Mouse (Mus musculus) lung, postnatal 25 days (tissue): Measurements from ENCODE around the gene Lmx1b.

Experiments used
- DNase-seq: peaks from one replicate; pipeline ENCODE4 v3.0.0; 2022; ENCODE audit warnings: low spot score

The Lmx1b gene

GRCm38 (mm10) chr2:33643721-33644713, 3.7 kb upstream of the Lmx1b start:
- no peak for DNase-seq

DNA sequence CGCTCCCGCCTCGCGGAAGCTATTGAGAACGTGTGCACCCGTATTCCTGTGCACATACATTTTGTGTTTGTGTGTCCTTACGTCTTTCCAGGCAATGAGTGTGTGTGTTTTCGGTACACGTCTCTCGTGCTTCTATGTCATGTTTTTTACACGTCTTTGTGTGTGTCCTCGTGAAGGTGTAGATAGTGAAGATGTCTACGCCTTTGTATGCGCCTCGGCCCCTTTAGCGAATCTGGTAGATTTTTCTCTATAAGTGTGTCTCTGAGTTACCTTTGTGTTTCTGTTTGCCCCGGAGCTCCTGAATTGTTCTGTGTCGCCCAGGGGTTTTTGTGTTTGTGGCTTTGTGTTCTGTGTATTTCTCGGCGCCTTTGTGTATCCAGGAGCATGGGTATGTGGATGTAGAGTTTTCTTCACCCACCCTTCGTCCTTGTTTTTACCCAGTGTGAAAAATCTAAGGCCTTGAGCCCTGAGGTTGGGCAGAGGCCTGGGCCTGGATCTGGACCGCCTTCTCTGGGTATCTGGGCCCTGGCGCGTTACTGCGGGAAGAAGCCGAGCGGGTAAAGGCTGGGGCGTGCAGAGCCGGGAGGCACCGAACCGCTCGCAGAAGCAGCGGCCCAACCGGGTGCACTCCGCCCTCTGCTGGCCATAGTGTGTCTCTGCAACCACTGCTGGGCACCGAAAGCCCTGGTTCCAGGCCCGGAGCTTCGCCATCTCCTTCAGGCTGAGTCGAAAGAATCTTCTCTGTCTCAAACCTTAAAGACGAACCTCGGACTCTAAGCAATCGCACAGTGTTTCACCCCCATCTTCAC, 2.5 kb upstream of the Lmx1b start:
- peak; percentile 79 for DNase-seq

GRCm38 (mm10) chr2:33641859-33642571, 1.7 kb upstream of the Lmx1b start:
- DNase-seq = no peak

DNA sequence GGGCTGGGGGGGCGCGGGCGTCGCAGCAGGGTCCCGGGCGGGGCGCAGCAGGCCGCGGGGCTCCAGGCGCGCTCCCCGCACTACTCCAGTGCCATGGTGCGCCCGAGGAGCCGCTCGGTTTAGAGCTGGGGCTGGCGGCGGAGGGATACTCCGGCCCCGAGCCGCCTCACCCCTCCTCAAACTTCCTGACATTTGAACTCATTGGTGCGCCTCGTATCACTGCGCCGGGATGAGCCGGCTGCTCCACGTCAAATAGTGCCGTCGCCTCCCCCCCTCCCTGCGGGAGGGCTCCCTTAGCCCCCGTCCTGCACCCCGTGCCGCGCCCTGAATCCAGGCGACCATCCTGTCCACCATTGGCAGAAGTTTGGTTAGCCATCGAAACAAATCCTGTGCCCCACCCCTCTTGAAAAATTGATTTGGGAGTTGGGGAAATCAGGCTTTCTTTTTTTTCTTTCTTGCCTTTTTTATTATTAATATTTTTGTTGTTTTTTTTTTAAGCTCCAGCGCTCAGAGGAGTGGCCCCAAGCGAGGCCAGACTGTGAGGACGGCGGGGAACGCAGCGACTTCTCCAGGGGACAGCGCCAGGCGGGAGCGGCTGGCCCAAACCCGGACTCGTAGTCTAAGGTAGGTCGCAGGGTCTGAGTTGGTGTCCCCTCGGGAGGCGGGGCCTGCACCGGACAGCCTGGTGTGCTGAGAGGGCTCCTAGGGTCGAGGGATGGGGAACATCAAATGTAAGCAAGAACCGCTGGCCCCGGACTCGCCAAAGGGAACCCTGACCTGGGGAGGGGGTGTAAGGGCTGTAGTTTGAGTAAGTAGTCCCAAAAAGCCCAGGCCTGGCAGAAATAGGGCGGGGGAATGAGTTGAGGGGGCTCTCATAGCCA, 907 bp upstream of the Lmx1b start:
- no peak for DNase-seq

- DNase-seq = peak; percentile 16
These were observed 775 bp downstream of the Lmx1b start for GRCm38 (mm10) chr2:33639301-33640170.

- DNase-seq = no peak
These were observed 2.1 kb downstream of the Lmx1b start for GRCm38 (mm10) chr2:33638141-33638733.

- DNase-seq = no peak
These were observed 3.0 kb downstream of the Lmx1b start for GRCm38 (mm10) chr2:33637288-33637687.

- DNase-seq = no peak
These were observed 3.6 kb downstream of the Lmx1b start for GRCm38 (mm10) chr2:33636628-33637188.

GRCm38 (mm10) chr2:33636117-33636521, 4.2 kb downstream of the Lmx1b start:
- no peak for DNase-seq

- DNase-seq = no peak
These were observed 4.8 kb downstream of the Lmx1b start for GRCm38 (mm10) chr2:33635323-33636116.

DNA sequence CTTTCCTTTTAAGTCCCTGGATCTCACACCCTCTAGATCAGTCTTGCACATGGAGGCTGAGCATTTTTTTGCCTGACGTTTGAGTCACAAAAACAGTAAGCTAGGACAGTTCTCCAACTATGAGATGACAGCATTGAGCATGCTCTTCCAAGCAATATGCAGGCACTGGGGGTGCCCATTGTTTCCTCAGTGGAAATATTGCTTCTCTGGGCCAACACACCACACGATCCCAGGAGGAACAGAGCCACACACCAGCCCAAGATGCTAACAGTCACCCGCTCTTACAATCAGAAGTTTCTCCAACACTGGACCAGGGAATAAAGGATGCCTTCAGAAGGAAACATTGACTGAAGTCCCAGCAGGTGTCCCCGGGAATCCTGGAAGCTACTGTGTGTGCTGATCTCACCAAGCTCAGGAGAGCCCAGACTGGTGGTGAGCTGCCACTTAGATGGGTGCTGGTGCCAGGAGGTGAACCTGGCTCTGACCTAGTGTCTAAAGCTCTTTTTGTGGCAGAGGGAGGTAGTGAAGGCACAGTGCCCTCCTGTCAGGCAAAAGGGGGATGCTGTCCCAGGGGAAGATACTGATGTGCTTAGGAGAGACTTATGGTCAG, 5.7 kb downstream of the Lmx1b start:
- DNase-seq = no peak

DNA sequence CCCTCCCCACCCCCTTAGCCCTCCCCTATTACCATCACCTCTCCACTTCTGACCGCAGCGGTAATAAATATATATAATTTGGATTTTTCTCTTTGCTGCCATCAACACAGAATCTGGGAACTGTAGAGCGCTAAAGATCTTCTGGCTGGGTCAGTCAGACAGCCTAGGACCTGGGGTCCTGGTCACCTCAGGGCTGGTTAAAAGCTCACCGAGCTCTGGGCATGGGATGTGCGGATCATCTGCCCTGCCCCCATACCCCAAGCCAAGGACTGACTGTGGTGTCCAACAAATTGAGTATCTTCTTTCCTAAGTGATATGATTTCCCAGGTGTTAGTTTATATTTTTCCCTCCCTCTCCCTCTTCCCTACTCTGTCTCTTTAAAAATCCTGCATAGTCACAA, 6.4 kb downstream of the Lmx1b start:
- DNase-seq = no peak

DNA sequence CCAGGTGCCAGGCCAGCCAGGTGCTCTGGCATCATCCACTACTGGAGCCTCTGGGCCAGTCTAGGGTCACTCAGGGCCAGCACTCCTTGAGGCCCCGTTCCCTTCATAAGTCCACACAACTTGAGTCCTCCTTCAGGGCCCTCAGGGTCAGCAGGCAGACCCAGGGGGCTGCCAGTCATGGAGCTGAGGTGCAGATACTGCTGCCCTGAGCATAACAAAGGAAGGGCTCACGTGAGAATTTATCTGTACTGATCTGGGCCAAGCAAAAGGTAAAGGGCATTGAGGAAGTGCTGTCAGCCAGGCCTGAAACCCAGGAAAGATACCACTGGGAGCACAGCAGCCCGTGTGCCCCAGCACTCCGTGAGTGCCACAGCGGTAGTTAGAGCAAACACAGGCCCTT, 7.1 kb downstream of the Lmx1b start:
- no peak for DNase-seq

GRCm38 (mm10) chr2:33632551-33633059, 7.7 kb downstream of the Lmx1b start:
- no peak for DNase-seq

- DNase-seq = no peak
These were observed 8.5 kb downstream of the Lmx1b start for GRCm38 (mm10) chr2:33631708-33632343.

DNA sequence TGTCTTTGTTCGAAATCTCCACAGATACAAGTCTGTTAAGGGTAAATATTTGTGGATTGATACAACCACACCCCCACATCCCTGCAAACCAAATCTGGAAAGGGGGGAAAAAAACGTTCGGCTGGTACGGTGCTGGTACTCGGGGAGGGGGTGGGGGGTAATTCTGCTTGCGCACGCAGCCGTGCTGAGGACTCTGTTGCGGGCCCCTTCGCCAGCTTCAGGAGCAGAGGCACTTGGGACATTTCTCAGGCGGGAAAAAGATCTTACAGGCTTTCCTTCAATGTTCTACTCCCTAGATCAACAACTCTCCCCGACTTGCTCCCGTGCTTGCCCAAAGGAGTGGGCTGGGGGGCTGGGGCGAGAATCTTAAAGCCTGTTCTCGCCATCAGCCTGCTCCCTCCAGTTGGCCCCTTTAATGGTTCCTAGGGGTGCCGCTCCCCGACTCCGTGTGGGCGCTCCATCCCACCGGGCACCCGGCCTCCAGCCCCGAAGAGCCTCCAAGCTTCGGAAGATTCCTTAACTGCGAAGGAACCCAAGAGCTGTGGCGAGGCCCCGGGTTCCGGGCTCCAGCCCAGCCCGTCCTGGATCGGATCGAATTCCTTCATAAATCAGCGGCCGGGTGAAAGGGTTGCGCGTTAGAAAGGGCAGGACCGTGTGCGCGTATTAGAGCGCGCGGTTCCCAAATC, 9.1 kb downstream of the Lmx1b start:
- no peak for DNase-seq
